Mouse (Mus musculus): ENCODE measurements around the gene Olfr262. TPM values are rescaled to one million over a fixed set of nuclear protein-coding genes. Genes with fewer than 3 reads are reported as not detected.
"Not testable (repeated sequence)": the region's sequence is repeated elsewhere in the genome, so short reads cannot be mapped to it uniquely, and the experiment has no call there.

Gene Olfr262
- polyA plus RNA-seq (2015; fragmentation: Nextera tagmentation; extraction: Ambion mirVana), result not detected in 2 replicates

DNA sequence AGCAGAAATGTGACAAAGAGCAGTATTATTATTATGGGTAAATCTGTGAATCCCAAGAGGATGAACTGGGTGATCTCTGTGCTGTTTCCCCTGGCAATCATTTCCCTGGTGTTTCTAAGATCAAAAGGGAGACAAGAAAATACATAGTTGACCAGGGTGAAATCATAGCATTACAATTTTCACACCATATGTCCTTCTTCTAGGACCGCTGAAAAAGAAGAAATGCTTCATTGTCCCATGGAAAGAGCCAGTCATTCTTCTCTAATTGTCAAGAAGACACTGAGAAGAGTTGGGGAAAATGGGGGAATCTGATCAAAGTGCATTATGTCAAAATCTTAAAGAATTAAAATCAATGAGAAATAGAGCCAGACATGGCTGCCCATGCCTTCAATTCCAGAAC, at the start of gene Olfr262:
Gene Olfr262, minus strand, starts transcription at position 101 of the 400 bp plus-strand sequence.
- no peaks in the 10 kb centered on the region for H3K27me3 ChIP-seq
- WGBS, result 63% methylated on average over 1 of the region's 1 CpGs
- H3K9me3 ChIP-seq, result no peaks in the 10 kb centered on the region
- H3K36me3 ChIP-seq, result no peaks in the 10 kb centered on the region
- H3K27ac ChIP-seq, result no peak within 1 kb of the TSS
- H3K4me2 ChIP-seq, result no peak within 1 kb of the TSS
- H3K4me3 ChIP-seq, result no peak within 1 kb of the TSS
- H3K4me1 ChIP-seq, result no peaks in the 10 kb centered on the region
- no peak within 1 kb of the TSS for H3K9ac ChIP-seq
- ATAC-seq (ENCODE audit: insufficient number of reproducible peaks, insufficient read depth, low FRiP score, low TSS enrichment, low read depth), result no peak

DNA sequence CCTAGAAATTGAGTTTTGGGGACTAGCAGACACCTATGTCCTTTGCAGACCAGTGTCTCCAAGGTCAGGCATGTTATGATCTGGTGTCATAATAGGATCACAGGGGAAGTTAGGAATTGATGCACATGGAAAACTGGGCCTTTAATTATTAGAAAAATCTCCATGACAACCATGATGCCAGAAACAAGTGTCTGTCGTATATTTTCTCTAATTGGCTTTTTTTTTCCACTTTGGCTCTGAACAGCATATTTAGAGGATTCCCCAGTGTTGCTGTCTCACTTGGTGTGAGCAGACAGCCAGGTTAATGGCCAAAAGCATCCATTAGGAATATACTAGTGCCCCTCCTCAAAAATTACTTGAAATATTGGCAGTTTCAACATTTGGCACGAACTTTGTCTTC, 38.1 kb upstream of the Olfr262 start, which contains the start of gene Olfr1434:
Gene Olfr1434, plus strand, starts transcription at position 301 of the 400 bp plus-strand sequence.
- Histone ChIP-seq H3K4me1 (no peaks in the 10 kb centered on the region), H3K27ac (no peak within 1 kb of the TSS), H3K27me3 (no peaks in the 10 kb centered on the region), H3K4me3 (no peak within 1 kb of the TSS), H3K9me3 (no peaks in the 10 kb centered on the region), H3K36me3 (no peaks in the 10 kb centered on the region), H3K9ac (no peak within 1 kb of the TSS), H3K4me2 (no peak within 1 kb of the TSS)
- 73% methylated on average over 2 of the region's 2 CpGs for WGBS
- no peak for ATAC-seq (ENCODE audit: insufficient number of reproducible peaks, insufficient read depth, low FRiP score, low TSS enrichment, low read depth)

DNA sequence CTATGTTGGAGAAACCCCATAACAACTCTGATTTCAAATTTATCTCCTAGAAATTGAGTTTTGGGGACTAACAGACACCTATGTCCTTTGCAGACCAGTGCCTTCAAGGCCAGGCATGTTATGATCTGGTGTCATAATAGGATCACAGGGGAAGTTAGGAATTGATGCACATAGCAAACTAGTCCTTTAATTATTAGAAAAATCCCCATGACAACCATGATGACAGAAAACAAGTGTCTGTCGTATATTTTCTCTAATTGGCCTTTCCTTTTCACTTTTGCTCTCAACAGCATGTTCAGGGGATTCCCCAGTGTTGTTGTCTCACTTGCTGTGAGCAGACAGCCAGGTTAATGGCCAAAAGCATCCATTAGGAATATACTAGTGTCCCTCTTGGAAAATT, 19.3 kb upstream of the Olfr262 start, which contains the start of gene Olfr235:
Gene Olfr235, plus strand, starts transcription at position 301 of the 400 bp plus-strand sequence.
- H3K36me3 ChIP-seq, result no peaks in the 10 kb centered on the region
- H3K4me2 ChIP-seq, result no peak within 1 kb of the TSS
- no peak within 1 kb of the TSS for H3K9ac ChIP-seq
- ATAC-seq (ENCODE audit: insufficient number of reproducible peaks, insufficient read depth, low FRiP score, low TSS enrichment, low read depth), result no peak
- H3K4me1 ChIP-seq, result no peaks in the 10 kb centered on the region
- no peak within 1 kb of the TSS for H3K27ac ChIP-seq
- no peak within 1 kb of the TSS for H3K4me3 ChIP-seq
- H3K27me3 ChIP-seq, result no peaks in the 10 kb centered on the region
- 54% methylated on average over 1 of the region's 1 CpGs for WGBS
- H3K9me3 ChIP-seq, result no peaks in the 10 kb centered on the region

DNA sequence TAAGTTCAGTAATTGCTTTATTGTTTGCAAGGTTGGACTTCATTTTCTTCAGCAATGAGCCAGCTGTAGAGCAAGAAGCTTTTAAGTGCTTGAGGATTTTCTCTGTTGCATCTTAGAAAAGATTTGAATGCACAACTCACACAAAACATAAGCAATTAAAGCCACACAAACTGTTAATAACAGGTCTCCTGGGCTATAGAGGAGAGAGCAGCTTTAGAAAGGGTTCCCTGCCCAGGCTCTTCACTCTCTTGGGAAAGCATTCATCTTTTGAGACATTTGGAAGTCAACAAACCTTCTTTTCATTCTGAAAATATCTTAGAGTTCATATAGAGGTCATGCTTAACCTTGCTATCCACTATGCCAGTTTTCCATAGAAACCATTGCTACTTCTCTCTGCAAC, 9.0 kb downstream of the Olfr262 start, which contains the start of gene Olfr1432:
Gene Olfr1432, minus strand, starts transcription at position 101 of the 400 bp plus-strand sequence.
- not testable (repeated sequence) for H3K9ac ChIP-seq; H3K4me2 ChIP-seq; ATAC-seq (ENCODE audit: insufficient number of reproducible peaks, insufficient read depth, low FRiP score, low TSS enrichment, low read depth); H3K9me3 ChIP-seq; H3K4me3 ChIP-seq; H3K27ac ChIP-seq; H3K27me3 ChIP-seq; H3K4me1 ChIP-seq; H3K36me3 ChIP-seq

DNA sequence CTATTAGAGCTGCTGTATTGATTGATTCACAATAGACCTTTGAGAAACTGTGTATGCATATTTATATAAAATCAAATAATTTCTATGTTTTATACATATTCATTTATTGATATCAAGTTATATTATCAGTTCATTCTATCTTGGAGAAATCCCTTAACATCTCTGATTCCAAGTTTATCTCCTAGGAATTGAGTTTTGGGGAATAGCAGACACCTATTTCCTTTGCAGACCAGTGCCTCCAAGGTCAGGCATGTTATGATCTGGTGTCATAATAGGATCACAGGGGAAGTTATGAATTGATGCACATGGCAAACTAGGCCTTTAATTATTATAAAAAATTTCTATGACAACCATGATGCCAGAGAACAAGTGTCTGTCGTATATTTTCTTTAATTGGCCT, 41.1 kb downstream of the Olfr262 start, which contains the start of gene Olfr1431:
Gene Olfr1431, plus strand, starts transcription at position 301 of the 400 bp plus-strand sequence.
- H3K4me1 ChIP-seq, result no peaks in the 10 kb centered on the region
- no peak for ATAC-seq (ENCODE audit: insufficient number of reproducible peaks, insufficient read depth, low FRiP score, low TSS enrichment, low read depth)
- 75% methylated on average over 1 of the region's 1 CpGs for WGBS
- H3K9me3 ChIP-seq, result no peaks in the 10 kb centered on the region
- no peak within 1 kb of the TSS for H3K27ac ChIP-seq
- H3K4me2 ChIP-seq, result no peak within 1 kb of the TSS
- no peaks in the 10 kb centered on the region for H3K27me3 ChIP-seq
- no peak within 1 kb of the TSS for H3K4me3 ChIP-seq
- no peaks in the 10 kb centered on the region for H3K36me3 ChIP-seq
- no peak within 1 kb of the TSS for H3K9ac ChIP-seq

DNA sequence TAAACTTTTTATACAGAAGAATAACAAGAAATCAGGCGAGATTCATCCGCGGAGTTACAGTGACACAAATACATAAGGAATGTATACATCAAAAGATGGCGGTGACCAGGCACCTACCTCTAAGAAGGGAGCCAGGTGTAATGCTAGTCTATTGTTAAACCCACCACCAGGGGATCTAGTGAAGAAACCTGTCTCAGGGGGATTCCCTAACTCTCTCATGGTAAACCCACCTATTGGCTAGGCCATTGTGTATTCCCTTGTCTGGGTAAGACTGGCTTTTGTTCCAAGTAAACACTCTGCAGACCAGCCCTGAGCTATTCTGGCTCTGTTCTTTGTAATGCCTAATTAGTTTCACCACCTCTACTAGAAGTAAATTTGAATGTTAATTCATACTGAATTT, 42.4 kb downstream of the Olfr262 start:
- H3K9ac ChIP-seq; H3K4me2 ChIP-seq; H3K36me3 ChIP-seq; ATAC-seq (ENCODE audit: insufficient number of reproducible peaks, insufficient read depth, low FRiP score, low TSS enrichment, low read depth); H3K4me3 ChIP-seq; H3K9me3 ChIP-seq; H3K27ac ChIP-seq; H3K4me1 ChIP-seq; H3K27me3 ChIP-seq: not testable (repeated sequence)
- WGBS, result 80% methylated on average over 4 of the region's 4 CpGs

Other genes with a start within 250 kb of the Olfr262 start
- gene Olfr1423, start 200.3 kb downstream of the Olfr262 start, polyA plus RNA-seq (2015; fragmentation: Nextera tagmentation; extraction: Ambion mirVana), result not detected in 2 replicates
- gene Olfr1424, start 179.0 kb downstream of the Olfr262 start, polyA plus RNA-seq (2015; fragmentation: Nextera tagmentation; extraction: Ambion mirVana), result not detected in 2 replicates
- gene Olfr1425, start 163.9 kb downstream of the Olfr262 start, polyA plus RNA-seq (2015; fragmentation: Nextera tagmentation; extraction: Ambion mirVana), result not detected in 2 replicates
- not detected in 2 replicates for gene Olfr1426, start 149.6 kb downstream of the Olfr262 start, polyA plus RNA-seq (2015; fragmentation: Nextera tagmentation; extraction: Ambion mirVana)
- not detected in 2 replicates for gene Olfr1427, start 138.3 kb downstream of the Olfr262 start, polyA plus RNA-seq (2015; fragmentation: Nextera tagmentation; extraction: Ambion mirVana)
- gene Olfr1428, start 125.8 kb downstream of the Olfr262 start, polyA plus RNA-seq (2015; fragmentation: Nextera tagmentation; extraction: Ambion mirVana), result not detected in 2 replicates
- gene Olfr76, start 118.5 kb downstream of the Olfr262 start, polyA plus RNA-seq (2015; fragmentation: Nextera tagmentation; extraction: Ambion mirVana), result not detected in 2 replicates
- not detected in 2 replicates for gene Olfr1555-ps1, start 71.5 kb downstream of the Olfr262 start, polyA plus RNA-seq (2015; fragmentation: Nextera tagmentation; extraction: Ambion mirVana)
- not detected in 2 replicates for gene Olfr1431, start 41.0 kb downstream of the Olfr262 start, polyA plus RNA-seq (2015; fragmentation: Nextera tagmentation; extraction: Ambion mirVana)
- not detected in 2 replicates for gene Olfr1432, start 9.1 kb downstream of the Olfr262 start, polyA plus RNA-seq (2015; fragmentation: Nextera tagmentation; extraction: Ambion mirVana)
- 0.19 TPM in 1 of 2 replicates, not detected in the other for gene Olfr235, start 19.4 kb upstream of the Olfr262 start, polyA plus RNA-seq (2015; fragmentation: Nextera tagmentation; extraction: Ambion mirVana)
- gene Olfr1434, start 38.2 kb upstream of the Olfr262 start, polyA plus RNA-seq (2015; fragmentation: Nextera tagmentation; extraction: Ambion mirVana), result 0.47 TPM in 1 of 2 replicates, not detected in the other
- gene Olfr1436, start 57.5 kb upstream of the Olfr262 start, polyA plus RNA-seq (2015; fragmentation: Nextera tagmentation; extraction: Ambion mirVana), result not detected in 2 replicates
- 0.07 TPM in 1 of 2 replicates, not detected in the other for gene Olfr1437, start 83.4 kb upstream of the Olfr262 start, polyA plus RNA-seq (2015; fragmentation: Nextera tagmentation; extraction: Ambion mirVana)
- gene Olfr1438-ps1, start 94.3 kb upstream of the Olfr262 start, polyA plus RNA-seq (2015; fragmentation: Nextera tagmentation; extraction: Ambion mirVana), result not detected in 2 replicates
- gene Olfr1440, start 145.6 kb upstream of the Olfr262 start, polyA plus RNA-seq (2015; fragmentation: Nextera tagmentation; extraction: Ambion mirVana), result 0.19 TPM in 1 of 2 replicates, not detected in the other
- not detected in 2 replicates for gene Olfr1441, start 175.8 kb upstream of the Olfr262 start, polyA plus RNA-seq (2015; fragmentation: Nextera tagmentation; extraction: Ambion mirVana)
- gene Pfpl, start 186.2 kb upstream of the Olfr262 start, polyA plus RNA-seq (2015; fragmentation: Nextera tagmentation; extraction: Ambion mirVana), result not detected in 2 replicates
- gene Mpeg1, start 219.1 kb upstream of the Olfr262 start, polyA plus RNA-seq (2015; fragmentation: Nextera tagmentation; extraction: Ambion mirVana), result 0.36 and 0.41 TPM in 2 replicates

Data from embryonic facial prominence, embryonic 13.5 days (tissue).